Mouse (Mus musculus) urinary bladder, postnatal 10 days (tissue): Measurements from ENCODE around the gene Lrp5.

ENCODE experiments used
- DNase-seq: peaks from one replicate; pipeline ENCODE4 v3.0.0; 2022; ENCODE audit warnings: low spot score

The Lrp5 gene

GRCm38 (mm10) chr19:3686215-3686894 is at the start of gene Lrp5:
TSS of gene Lrp5 (minus strand) at chr19:3686564.
- DNase-seq, result no peak

DNA sequence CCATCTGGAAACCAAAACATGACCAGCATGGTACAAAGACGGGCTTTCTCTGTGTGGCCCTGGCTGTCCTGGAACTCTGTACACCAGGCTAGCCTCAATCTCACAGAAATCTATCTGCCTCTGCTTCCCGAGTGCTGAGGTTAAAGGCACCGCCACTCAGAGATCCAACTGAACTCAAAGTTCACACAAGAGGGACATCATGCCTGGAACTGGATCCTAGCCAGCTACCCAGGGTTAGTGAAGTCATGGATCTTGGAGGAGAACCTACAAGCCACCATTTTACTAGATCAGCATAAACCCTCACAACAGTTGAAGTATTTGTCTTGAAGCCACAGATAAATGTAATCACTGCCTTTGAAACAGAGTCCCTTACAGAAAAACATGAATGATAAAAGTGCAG is 49.6 kb upstream of the Lrp5 start:
- no peak for DNase-seq

GRCm38 (mm10) chr19:3730781-3731646 is 44.6 kb upstream of the Lrp5 start:
- no peak for DNase-seq

- DNase-seq, result no peak
These were observed 42.5 kb upstream of the Lrp5 start for GRCm38 (mm10) chr19:3728901-3729300.

GRCm38 (mm10) chr19:3724779-3725178 is 38.4 kb upstream of the Lrp5 start:
- DNase-seq, result peak; percentile 32

- no peak for DNase-seq
These were observed 37.5 kb upstream of the Lrp5 start for GRCm38 (mm10) chr19:3723904-3724303.

DNA sequence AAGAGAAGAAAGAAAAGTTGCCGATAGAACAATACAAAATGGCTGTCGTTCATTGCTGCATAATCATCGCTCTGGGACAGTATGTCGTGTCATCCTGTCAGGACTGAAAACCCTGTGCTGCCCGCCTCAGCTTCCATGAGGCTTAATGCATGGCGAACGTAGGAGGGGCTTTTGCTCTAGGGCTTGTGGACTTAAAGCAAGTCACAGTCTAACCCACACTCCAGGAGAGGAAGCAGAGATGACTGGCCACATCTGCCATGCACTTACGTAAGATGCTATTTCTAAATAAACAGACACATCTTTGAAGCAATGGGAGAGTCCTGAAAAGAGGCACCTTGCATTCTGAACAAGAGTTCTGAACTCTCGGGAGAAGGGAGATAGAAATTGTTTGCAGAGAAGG is 36.8 kb upstream of the Lrp5 start:
- no peak for DNase-seq

DNA sequence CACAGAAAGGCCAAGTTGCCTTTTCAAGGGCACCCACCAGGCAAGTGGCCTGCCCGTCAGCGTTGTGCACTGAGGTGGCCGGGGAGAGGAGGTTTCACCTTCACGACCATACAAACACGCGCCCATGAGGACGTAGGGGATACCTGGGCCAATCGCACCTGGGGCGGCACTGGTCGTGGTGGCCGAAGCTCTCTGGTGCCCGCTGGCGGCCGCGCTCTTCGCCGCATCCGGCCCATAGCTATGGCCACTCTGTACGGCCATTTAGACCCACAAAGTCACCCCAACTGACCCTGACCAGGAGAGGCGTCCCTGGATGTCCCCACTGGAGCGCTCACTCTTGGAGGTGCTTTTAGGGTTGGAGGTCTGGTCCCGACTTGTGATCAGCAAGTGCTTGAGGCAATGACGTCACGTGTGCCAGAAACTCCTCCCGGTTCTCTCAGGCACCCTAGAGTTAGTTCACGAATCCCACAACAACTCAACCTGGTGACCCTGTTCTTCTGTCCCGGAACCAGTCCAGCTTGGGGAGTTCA is 33.1 kb upstream of the Lrp5 start:
- no peak for DNase-seq

GRCm38 (mm10) chr19:3718481-3719361 is 32.4 kb upstream of the Lrp5 start:
- no peak for DNase-seq

DNA sequence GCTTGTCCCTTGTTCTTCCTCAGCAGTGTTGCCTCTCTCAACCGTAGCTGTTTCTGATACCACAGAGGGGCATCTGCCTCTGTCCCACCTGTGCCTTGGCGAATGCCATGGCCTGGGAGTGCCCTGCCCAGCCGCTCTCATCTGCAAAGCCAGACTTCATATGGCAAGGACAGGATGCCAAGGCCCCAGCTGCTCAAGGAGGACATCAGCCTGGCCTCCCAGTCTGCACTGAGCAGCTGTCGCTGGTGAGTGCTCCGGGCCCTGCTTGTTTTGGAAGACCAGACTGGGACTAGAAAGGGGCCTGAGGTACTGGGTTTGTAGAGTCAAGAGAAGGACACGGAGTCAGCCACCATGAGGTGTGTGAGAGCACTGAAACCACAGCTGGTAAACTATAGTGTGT is 28.0 kb upstream of the Lrp5 start:
- no peak for DNase-seq

- no peak for DNase-seq
These were observed 24.1 kb upstream of the Lrp5 start for GRCm38 (mm10) chr19:3710436-3710835.

DNA sequence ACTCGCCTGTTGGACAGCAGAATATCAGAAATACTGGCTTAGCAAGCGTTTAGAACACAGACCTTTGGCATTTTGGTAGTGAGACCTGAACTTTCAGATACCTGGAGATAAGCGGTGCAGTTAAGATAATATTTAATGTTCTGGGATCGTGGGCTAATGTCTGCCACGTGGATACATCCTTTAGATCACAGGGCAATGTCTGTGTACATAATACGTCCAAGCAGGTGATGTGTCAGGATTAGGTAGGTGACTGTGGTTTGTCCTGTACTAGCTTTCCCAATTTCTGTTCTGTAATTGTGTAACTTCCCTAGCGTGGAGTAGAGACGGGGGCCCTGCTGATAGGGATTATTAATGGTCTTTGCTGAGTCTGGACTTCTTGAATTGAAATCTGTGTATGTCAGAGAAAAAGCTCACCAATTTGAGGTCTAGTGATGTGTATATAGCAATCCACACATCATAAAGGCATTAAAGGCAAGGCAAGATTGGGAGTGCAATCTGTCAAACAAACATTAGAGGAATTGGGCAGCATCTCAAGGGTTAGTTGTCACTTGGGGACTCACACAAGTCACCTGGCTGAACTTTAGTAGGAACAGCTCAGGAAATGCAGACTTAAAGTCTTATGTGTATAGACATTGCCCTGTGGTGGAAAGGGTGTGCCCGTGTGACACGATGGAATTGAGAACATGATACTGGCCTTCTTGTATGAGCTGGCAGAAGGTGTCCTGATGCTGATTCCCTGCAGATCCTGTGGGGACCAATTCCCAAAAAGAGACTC is 22.8 kb upstream of the Lrp5 start:
- DNase-seq, result no peak

GRCm38 (mm10) chr19:3708078-3709012 is 22.0 kb upstream of the Lrp5 start, which contains the start of gene 1810055G02Rik:
TSS of gene 1810055G02Rik (plus strand) at chr19:3708293.
- DNase-seq, result peak; percentile 94

DNA sequence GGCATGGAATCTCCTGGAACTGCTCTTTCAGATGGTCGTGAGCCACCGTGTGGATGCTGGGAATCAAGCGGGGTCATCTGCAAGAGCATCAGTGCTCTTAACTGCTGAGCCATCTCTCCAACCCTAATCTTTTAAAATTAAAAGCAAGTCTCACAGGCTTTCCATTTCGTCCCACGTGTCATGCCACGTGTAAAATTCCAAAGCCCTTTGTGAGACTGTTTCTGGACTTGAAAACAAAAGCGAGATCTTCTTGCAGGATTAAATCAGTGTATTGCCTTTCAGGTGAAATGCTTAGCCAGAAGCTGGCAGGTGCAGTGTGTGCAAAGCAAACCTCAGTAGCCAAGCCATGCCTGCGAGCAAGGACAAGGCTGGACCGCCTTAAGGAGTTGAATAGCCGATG is 21.2 kb upstream of the Lrp5 start:
- DNase-seq, result no peak

GRCm38 (mm10) chr19:3706258-3706657 is 19.9 kb upstream of the Lrp5 start:
- no peak for DNase-seq

GRCm38 (mm10) chr19:3702460-3702859 is 16.1 kb upstream of the Lrp5 start:
- DNase-seq, result no peak

GRCm38 (mm10) chr19:3699508-3700438 is 13.4 kb upstream of the Lrp5 start:
- DNase-seq, result no peak

- DNase-seq, result no peak
These were observed 11.7 kb upstream of the Lrp5 start for GRCm38 (mm10) chr19:3698035-3698434.

- DNase-seq, result no peak
These were observed 9.6 kb upstream of the Lrp5 start for GRCm38 (mm10) chr19:3695976-3696375.
